8 mouse cellular contexts compared by ENCODE assay signal in the genomic region with DNA sequence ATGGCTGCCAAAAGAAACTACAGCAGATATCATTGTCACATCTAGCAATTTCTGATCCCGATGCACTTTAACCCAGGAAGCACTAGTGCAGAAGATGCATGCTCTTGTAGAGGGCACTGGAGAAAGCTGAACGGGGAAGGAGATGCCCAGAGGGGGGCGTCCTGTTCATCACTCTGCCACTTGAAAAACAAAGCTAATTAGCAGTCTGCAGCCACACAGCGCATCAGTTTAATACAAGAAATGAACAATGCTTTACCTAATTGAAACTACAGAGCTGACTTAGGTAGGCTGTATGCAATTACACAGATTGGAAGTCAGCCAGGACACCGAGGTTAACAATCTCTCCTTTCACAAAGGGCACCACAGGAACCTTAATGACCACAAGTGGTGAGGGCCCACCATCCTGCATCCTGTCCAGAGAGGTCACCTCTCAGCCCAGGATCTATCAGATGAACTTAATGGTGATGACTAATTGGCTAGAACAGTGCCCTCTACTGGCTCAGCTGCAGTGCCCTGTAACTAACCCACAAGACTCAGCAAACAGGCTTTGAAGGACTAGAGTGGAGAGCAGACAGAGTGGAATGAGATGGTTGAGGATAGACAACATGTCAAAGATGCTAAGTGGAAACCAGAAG.
DNase-seq lines count a peak whose midpoint lies in the region; ATAC-seq and TF ChIP-seq lines count a peak whose summit lies in the region.

No protein-coding gene starts in this region.

- no peaks in the 10 kb centered on the region for H3K36me3 ChIP-seq in ES-E14 (ENCODE audit: control insufficient read depth, insufficient read depth, low read length, poor library complexity, severe bottlenecking)

- peak; percentile 10 for DNase-seq in adrenal gland, postnatal 10 days
- DNase-seq in adrenal gland, postnatal 25 days: no peak
- DNase-seq in left cerebral cortex, adult 2 months (ENCODE audit: extremely low spot score in 1 of 2, low spot score in 2 of 2): no peak
- DNase-seq in left cerebral cortex, adult 8-10 months (ENCODE audit: low spot score in 2 of 2): no peak
- peak; percentile 13 for DNase-seq in ES-E14 (ENCODE audit: low read depth, low spot score)
- DNase-seq in frontal cortex, postnatal 14 days (ENCODE audit: low spot score in 2 of 2): no peak
- no peak for DNase-seq in left cerebral cortex, adult 18-20 months (ENCODE audit: low spot score in 2 of 2)

- H3K9me3 ChIP-seq in ES-E14 (ENCODE audit: control insufficient read depth, insufficient read depth, low read depth, low read length): no peaks in the 10 kb centered on the region

- peak; percentile 55 for ATAC-seq in megakaryocyte, adult 5-6 weeks (ENCODE audit: poor library complexity, severe bottlenecking)

- intact Hi-C loops in left cerebral cortex, adult 2 months (cut with DNase I): loop anchor here (10.0 kb wide), 1 partner anchor 778 kb away; the partner anchor contains the start of gene Zeb2

- in situ Hi-C loops in ES-E14 (cut with MboI; ENCODE audit: low sequenced_read_pairs in 2 of 2, unreplicated experiment in 2 of 2): no loop called here

- H3K27ac ChIP-seq in left cerebral cortex, adult 2 months: no peak overlapping the region
- no peak overlapping the region for H3K27ac ChIP-seq in ES-E14 (ENCODE audit: insufficient read depth, low read depth, low read length, poor library complexity, severe bottlenecking)

- H3K9ac ChIP-seq in ES-E14 (ENCODE audit: insufficient read depth, low read depth, low read length, poor library complexity, severe bottlenecking): no peak overlapping the region

- peak; percentile 51 for TF ChIP-seq CTCF in left cerebral cortex, adult 2 months (IDR thresholded peaks at IDR 0.05)

- H3K4me3 ChIP-seq in left cerebral cortex, adult 2 months: no peak overlapping the region
- no peak overlapping the region for H3K4me3 ChIP-seq in ES-E14 (ENCODE audit: insufficient read depth in 1 of 2, low read depth in 1 of 2, low read length in 2 of 2, poor library complexity in 1 of 2, severe bottlenecking in 1 of 2)

- H3K4me1 ChIP-seq in ES-E14 (ENCODE audit: control insufficient read depth in 2 of 2, insufficient read depth in 2 of 2, low read length in 2 of 2, poor library complexity in 1 of 2): no peaks in the 10 kb centered on the region

TF ChIP-seq in ES-E14, 5 proteins besides CTCF, POLR2A, EP300 and RAD21:
- TF ChIP-seq MAFK (IDR thresholded peaks at IDR 0.05; ENCODE audit: insufficient read depth, low read depth, low read length) (no peak), ZC3H11A (IDR thresholded peaks at IDR 0.05; ENCODE audit: borderline replicate concordance, low read depth, low read length) (no peak), HCFC1 (IDR thresholded peaks at IDR 0.05; ENCODE audit: borderline replicate concordance, insufficient read depth, low read length) (no peak), CHD2 (IDR thresholded peaks at IDR 0.05; ENCODE audit: low read depth, low read length) (no peak), ZNF384 (IDR thresholded peaks at IDR 0.05; ENCODE audit: low read depth, low read length) (no peak)

Comparison
In these comparisons a context has a peak if more than half of its experiments do, and no peak if none do; other contexts are left out.
1. DNase-seq: peak in adrenal gland, postnatal 10 days (single experiment) and ES-E14 (single experiment); none in adrenal gland, postnatal 25 days (single experiment), left cerebral cortex, adult 2 months (0 of 2), left cerebral cortex, adult 8-10 months (0 of 2), frontal cortex, postnatal 14 days (0 of 2) and left cerebral cortex, adult 18-20 months (0 of 2).